Mouse (Mus musculus) urinary bladder, postnatal 4 days (tissue): ENCODE data around the gene Polr2a.
A peak's percentile ranks its signal among the peaks of the same experiment; 100 is the strongest.

Experiments
- DNase-seq, 2 experiments: peaks; one replicate each; pipeline ENCODE4 v3.0.0; 2021 to 2022; ENCODE audit warnings: low spot score in 2 of 2

Gene Polr2a

DNA sequence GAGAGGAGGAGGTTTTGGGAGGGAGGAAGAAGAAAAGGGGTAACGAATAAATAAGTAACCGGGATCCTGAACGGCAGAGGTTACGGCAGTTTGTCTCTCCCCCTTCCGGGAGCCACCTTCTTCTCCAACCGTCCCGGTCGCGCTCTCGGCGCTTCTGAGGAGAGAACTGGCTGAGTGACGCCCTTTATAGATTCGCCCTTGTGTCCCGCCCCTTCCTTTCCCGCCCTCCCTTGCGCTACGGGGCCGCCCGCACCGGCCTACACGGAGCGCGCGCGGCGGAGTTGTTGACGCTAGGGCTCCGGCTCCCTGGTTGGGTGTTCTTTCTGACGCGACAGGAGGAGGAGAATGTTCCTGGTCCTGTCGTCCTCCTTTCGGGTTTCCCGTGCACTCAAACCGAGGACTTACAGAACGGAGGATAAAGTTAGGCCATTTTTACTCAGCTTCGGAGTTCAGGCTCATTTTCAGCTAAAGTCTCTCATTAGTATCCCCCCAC is at the start of gene Polr2a:
Gene Polr2a, minus strand, starts transcription at position 160 of the 493 bp plus-strand sequence.
- DNase-seq: peak; percentile 97

DNA sequence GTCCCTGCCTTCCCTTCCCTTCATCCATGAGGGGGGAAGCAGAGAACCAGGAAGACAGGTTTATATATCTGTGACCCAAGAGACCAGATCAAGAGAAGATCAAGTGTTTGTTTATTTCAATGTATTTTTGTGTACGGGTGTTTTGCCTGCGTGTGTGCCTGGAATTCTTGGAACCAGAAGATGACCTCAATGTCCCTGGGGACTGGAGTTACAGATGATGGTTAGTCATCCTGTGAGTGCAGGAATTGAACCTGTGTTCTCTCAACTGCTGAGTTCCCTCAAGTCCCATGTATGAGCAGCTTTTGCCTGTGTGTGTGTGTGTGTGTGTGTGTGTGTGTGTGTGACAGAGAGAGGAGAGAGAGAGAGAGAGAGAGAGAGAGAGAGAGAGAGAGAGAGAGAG is 49.2 kb upstream of the Polr2a start:
- no peak for DNase-seq

DNA sequence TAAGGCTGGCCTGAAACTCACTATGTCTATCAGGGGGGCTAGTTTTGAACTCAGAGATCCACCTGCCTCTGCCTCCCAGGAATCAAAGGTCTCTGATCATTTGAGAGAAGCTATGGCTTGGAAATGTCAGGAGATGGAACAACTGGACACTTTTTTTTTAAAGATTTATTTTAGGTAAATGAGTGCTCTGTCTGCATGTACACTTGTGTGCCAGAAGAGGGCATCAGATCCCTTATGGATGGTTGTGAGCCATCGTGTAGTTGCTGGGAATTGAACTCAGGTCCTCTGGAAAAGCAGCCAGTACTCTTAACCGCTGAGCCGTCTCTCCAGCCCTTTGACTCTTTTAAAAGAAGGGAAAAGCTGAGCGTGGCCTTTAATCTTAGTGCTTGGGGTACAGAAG is 47.9 kb upstream of the Polr2a start:
- no peak for DNase-seq

DNA sequence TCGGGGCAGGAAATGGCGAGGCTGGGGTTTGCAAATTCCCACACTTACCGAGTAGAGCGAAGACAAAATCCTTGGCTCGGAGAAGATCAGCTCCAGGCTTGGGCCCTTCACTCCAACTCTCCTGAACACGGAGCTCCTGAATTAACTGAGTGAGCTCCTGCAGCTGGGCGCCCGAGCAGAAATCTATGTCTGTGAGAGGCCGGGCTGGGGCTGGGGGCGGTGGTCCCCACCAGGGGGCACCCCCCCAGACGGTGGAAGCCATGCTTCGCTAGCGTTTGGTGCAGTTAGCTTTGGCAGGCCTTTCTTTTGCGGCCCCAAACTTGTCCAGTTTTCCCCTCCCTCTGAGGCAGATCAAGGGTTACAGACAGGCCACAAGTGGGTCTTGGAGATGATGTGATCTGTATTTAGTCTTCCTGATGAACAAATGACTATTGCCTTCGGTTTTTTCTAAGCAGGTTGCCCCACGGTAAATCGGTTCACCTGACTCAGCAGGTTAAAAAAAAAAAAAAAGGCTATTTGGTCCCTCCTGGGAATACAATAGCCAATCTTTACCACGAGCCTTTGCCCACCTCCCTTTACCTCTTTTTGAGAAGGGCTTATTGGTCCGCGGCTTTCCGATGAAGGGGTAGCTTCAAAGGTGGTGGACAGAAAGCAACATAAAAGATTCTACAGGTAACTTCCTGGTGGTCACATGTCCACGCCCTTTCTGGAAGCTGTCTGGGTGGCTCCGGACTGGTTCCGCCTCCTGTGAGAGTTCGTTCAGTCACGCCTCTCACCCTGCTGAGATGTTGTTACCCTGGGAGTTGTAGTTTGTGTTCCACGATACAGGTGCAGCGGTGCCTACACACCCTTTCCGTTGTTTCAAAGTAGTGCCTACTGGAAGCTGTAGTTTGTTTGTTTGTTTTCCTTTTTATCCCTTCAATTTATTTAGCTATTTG is 46.8 kb upstream of the Polr2a start, which contains the start of gene Tmem102:
Gene Tmem102, minus strand, starts transcription at position 653 of the 938 bp plus-strand sequence.
- DNase-seq: no peak

DNA sequence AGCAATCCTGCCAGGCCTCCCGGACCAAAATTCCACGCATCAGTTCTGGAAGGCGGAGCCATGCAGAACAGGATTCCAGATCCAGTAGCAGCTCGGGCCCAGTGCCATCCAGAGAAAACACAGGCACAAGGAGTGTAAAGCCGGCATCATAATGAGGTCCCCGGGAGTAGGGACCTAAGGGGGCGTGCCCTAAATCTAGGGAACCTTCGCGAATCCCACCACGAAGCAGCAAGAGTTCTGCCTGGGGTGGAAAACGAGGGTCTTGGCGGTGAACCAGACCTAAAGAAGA is 46.2 kb upstream of the Polr2a start:
- no peak for DNase-seq

DNA sequence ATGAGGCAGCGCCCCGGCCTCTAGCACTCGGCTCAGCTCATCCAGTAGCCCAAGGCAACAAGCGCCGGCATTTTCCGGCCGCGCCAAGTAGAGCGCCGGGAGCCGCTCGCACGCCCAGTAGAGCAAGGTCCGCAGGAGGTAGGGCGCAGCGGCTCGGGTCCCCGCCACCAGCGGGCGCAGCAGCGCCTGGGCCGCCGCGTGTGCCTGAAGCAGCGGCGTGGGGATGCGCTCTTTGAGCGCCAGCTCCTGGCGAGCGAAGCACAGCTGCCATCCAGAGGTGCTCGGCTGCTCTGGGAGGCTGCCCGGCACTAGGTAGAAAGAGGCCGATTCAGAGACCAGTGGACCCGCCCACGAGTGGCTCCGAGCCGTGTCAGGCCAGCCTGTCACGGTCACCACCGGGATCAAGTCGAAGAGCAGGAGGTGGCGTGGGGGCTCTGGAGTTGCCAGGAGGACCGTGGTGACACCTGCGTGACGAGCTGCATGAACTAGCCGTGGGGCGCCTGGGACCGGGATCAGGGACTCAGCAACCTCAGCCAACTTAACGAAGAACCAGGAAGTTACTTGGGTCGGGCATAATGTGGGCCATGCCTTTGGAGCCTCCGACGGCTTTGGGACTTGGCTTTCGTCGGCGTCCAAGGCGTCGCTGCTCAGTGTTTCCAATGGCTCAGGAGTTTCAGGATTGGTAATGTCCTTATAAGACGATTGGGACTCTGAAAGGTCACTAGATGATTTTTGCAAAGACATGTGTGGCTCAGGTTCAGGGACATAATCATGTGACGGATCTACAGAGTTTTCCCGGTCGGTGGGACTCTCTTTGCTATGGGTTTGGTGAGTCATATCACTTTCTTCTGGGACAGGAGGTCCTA is 45.6 kb upstream of the Polr2a start:
- DNase-seq: peak in 1 of 2 experiments; percentile 71

DNA sequence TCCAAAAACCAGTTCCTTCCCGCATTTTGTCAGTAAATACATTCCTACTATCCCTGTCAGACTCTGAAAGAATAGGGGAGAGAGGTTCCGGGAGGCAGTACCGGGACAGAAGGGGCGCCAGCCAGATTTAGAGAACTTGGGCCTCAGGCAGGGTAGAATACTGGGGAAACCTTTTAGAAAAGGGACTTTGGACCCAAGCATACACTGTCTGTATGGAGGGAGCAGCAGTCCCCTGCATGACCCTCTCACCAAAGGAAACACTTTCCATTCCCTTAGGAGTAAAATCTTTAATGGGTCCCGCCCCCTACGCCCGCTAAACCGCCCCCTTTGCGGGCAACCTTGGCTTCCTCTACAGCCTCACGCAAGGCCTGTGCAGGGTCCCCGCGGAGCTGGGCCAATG is 44.9 kb upstream of the Polr2a start:
- DNase-seq: no peak

DNA sequence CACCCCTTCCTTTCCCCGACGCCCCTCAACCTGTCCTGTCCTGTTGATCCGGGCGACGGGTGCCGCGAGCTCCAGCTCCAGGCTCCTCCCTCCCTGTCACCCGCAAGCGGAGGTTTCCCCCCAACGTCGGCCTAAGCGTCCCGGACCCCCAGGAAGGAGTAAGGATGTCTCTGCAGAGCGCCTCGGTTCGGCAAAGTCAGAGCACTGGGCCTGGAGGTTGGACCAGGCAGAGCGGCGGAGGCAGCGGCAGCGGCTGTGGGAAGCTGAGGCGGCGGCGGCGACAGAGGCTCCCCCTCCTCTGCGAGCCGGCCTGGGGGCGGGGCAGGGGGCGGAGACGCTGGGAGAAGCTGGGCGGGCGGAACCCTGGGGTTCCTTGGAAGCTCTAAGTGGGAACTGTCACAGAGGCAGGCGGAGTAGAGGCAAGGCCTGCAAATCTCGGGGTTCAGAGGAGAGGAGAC is 44.2 kb upstream of the Polr2a start:
- DNase-seq: peak; percentile 79 to 86

DNA sequence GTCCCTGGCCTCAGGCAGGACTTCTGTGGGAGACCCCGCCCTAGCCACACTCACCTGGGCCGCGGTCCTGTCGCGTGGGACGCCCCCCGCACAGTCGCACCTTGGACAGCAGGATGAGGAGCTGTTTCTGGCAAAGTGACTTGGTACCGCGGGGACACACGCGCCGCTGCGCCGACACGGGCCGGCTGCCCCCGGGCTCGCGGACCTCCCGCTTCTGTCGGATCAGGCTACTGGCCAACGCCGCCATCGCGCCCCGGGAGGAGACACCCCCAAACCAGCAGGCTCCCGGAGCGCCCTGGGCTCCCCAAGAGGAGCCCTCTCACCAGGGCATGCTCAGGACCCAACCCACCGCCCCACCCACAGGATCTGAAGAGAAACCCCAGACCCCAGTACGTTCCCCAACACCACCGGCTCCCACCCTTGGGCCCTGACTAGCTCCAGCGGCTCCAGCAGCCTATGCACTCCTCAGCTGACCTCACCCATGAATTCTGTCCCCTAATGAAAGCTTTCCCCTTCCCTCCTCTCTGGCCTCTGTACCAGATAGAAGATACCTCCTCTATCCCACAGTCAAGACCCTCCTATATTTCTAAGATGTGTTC is 43.0 kb upstream of the Polr2a start, which contains the start of gene Fgf11:
Gene Fgf11, minus strand, starts transcription at position 479 of the 599 bp plus-strand sequence.
- no peak for DNase-seq

DNA sequence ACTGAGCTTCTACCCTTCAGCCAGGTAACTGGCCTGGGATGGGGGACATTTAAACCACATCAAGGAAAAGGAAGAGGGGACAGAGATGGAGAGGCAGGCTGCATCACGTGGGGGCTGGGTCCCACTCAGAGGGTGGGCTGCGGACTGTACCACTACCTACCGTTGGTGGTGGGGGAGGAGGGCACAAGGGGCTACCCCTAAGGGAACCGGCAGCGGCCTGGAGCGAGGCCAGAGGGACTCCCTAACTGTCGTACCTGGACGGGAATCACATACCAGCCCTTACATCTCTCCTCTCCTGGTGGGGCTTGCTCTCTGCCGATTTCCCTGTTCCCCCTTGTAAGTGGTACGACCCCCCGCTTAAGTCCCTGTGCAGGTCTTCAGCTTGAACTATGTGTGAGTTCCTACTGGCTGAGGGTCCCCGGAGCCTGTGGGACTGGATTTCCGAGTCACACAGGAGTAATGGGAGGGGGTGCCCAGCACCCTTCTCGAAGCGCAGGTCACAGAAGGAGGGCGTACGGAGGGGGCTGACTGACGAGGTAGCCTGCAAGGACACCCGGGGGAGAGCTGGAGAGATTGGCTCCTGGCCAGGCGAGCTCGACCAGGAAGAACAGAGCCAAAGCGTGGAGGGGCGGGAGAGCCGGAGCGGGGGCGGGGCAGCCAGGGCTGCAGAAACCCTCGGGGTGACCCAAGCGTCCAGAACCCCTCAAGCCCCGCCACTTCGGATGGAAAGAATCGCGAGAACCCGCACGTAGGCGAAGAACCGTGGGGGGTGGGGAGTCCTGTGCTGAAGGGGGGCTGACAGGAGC is 42.2 kb upstream of the Polr2a start:
- DNase-seq: peak; percentile 73 to 79

DNA sequence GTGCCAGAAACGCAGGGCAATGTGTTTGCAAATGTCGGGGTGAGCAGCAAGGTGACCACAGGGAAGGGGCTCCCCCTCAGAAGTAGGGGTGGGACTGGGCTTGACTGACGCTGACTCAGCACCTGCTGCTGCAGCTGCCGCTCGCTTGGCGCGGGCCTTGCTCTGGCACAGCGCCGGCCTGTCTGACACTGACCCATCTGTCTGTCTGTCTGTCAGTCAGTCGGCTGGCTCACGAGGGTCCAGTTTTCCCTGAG is 41.6 kb upstream of the Polr2a start:
- no peak for DNase-seq

DNA sequence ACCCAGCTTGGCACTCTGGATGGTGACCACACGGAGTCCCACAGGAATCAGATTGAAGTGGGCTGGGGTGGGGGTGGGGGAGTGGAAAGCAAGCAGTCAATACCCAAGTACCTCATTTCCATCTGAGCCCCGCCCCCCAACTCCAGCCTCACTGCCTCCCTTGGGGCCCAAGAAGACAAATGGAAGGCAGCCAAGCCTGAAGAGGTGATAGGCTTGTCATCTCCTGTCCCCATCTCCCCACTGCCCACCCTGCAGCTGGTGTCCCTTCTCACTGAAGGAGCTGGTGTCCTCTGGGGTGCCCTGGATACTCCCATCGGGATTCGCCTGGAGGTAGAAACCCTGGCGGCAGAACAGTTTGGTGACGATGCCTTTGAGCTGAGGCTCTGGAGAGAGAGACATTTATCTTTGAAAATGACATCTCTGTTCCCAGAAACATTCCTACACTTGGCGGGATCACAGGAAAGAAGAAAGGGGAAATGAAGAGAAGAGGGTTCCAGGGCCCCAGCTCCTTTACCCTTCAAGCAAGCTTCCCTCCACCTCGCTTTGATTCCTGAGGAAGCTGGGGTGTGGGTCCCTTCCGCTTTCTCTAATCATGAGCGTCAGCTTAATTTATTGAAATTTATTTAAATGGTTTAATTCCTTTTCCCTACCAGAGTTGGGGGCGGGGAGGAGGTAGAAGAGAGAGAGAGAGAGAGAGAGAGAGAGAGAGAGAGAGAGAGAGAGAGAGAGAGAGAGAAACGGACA is 41.1 kb upstream of the Polr2a start:
- DNase-seq: no peak

DNA sequence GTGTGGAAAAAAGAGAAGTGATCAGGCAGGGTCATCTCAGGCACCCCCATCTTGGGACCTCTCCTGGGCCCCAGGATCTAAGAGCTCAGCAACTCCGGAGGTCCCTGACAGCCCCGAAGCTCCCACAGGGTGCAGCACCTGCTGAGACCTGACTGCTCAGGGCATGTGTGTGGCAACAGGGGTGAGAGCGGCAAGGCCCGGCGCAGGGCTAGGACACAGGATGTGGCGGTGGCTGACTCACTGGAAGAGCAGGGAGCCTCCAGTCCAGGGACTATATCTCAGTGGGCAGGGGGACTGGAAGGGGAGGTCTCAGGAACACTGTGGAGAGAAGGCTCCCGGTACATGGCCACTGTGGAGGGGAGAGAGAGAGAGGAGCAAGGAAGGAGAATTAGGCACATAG is 39.5 kb upstream of the Polr2a start:
- no peak for DNase-seq

DNA sequence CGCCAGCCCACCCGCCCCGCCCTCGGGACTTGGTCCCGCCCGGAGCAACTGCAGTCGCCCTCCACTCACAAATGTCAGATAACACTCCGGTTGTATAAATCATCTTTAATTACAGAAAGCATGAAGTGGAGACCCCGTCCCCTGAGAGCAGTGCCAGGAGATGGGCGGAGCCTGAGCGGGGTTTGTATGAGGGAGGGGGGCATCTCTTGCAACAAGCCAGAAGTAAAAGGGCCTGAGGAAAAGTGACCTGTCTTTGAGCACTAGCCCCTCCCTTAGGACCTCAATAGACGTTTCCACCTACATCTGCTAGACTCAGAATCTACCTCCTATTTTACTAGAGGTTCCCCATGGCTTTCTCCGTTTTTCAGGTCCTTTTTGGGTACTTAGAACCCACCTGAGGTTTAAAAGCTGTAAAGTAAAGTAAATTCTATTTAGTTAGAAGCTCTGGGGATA is 37.6 kb upstream of the Polr2a start:
- no peak for DNase-seq

DNA sequence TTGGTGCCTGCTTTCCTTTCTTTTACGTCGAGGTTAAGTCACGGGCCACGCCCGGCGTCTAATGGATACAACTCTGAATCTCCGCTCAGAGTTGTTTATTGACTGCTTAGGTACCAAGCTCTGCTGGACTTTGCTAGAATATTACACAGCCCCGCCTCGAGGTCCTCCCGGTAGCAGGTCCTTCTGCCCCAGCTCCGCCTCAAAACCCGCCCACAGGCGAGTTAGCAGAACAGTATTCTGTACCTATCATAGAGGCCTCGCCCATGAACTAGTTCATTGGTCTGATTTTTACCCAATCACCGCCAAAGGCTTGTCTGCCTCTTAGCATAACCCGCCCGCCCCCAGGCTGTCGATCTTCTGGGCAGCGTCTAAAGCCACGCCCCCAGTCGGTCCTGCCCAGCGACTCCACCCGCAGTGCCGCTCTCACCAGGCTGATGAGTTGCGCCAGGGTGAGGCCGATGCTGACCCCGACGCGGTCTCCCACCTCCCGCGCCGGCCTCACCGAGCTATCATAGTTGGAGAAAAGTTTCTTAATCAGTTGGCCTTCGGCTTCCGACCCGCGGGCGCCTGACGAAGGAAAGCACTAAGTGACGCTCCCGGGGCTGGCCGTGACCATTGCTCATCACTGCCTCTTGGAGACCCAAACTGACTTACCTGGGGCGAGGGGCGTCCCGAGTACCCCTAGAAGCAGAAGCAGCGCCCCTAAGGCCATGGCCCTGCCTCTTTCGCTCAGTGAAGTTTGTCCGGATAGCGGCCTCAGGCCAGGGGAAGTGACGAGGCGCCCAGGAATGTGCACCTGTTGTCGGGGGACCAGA is 36.9 kb upstream of the Polr2a start, which contains the start of gene Chrnb1:
Gene Chrnb1, minus strand, starts transcription at position 776 of the 815 bp plus-strand sequence.
- peak; percentile 89 to 90 for DNase-seq

DNA sequence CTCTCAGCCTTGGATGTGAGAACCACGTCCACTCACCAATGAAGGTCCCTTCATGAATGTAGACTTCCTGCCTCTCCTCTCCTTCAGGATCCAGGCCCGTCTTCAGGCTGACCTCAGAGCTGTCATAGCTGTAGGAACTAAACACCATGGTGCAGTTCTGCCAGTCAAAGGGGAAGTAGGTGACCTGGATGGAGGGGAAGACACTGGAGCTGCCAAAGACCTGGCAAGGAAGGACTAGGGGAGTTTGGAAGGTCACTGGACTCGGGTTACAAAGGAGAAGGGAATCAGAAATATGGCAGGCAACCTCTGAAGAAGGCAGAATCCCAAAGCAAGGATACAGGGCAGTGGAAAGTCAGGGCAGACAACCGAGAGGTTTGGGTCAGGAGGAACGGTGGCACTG is 35.0 kb upstream of the Polr2a start:
- no peak for DNase-seq

DNA sequence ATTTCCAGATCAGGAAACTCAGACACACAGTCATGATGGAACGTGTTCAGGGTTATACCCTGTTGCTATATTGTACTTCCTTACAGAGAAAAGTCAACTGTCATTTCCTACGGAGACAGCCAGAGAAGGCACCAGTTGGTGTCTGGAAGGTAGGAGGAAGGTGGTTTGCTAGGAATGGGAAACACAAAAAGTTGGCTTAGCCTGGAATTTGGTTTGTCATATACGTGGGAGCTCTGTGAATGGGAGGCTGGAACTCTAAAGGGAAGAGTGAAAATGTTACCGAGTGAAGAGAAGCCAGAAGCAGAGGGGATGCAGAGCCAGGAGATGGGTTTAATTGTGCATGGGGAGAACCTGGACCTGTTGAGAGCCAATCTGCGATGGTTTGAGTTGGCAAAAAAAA is 33.0 kb upstream of the Polr2a start:
- no peak for DNase-seq

DNA sequence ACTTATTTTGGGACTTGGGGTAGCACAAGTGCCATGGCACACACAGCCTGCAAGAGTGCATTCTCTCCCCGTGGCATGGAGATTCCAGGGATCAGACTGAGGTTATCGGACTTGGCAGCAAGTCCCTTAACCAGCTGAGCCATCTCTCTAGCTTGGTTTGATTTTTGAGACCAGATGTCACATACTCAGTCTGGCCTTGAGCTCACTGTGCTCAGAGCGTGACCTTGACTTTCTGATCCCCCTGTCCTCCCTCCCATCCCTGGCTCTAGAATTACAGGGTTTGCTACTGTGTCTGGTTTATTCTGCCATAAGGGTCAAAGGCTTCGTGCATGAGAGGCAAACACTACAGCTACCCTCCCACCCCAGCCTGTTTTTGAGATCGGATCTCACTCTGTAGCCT is 31.0 kb upstream of the Polr2a start:
- DNase-seq: no peak

DNA sequence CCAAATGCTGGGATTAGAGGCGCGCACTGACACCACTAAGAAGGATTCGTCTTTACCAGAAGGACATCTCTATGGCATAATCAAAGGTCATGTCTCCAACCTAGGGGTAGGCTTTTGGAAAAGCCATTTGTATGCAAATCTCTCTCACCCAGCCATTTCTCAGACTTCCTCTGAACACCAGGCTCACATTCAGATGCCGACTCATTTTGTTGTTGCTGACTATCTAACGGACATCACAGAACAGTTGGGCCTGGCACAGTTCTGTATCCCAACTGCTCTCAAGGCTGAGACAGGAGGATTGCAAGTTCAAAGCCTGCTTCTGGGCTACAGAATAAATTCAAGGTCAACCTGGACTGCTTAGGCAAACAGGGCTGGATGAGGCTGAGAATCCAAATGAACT is 28.9 kb upstream of the Polr2a start:
- DNase-seq: no peak
